Mouse (Mus musculus) B cell, adult 2 months (primary cell): ENCODE results near the gene Fam166a.

Experiments used
- DNase-seq, 2 experiments: peaks; one replicate each; pipeline ENCODE4 v3.0.0; 2022

The Fam166a gene

GRCm38 (mm10) chr2:25223681-25224491, 5.3 kb downstream of the Fam166a start:
- DNase-seq: peak in 1 of 2 experiments; percentile 79

GRCm38 (mm10) chr2:25224492-25224765, 5.9 kb downstream of the Fam166a start, which contains the start of gene Tubb4b:
TSS of gene Tubb4b (minus strand) at chr2:25224702.
- no peak for DNase-seq

GRCm38 (mm10) chr2:25224766-25225752, 6.5 kb downstream of the Fam166a start:
- DNase-seq: peak; percentile 94 to 97

- DNase-seq: no peak
Observed at GRCm38 (mm10) chr2:25225811-25226379, 7.3 kb downstream of the Fam166a start.

GRCm38 (mm10) chr2:25226864-25227263, 8.3 kb downstream of the Fam166a start:
- no peak for DNase-seq

GRCm38 (mm10) chr2:25227406-25227805, 8.9 kb downstream of the Fam166a start:
- DNase-seq: no peak

- peak; percentile 91 for DNase-seq
Observed at GRCm38 (mm10) chr2:25228431-25228889, 9.9 kb downstream of the Fam166a start.

- no peak for DNase-seq
Observed at GRCm38 (mm10) chr2:25228995-25229530, 10.5 kb downstream of the Fam166a start.

GRCm38 (mm10) chr2:25229582-25229981, 11.0 kb downstream of the Fam166a start:
- no peak for DNase-seq

GRCm38 (mm10) chr2:25230581-25230980, 12.0 kb downstream of the Fam166a start:
- no peak for DNase-seq

GRCm38 (mm10) chr2:25231038-25231437, 12.5 kb downstream of the Fam166a start:
- DNase-seq: no peak

GRCm38 (mm10) chr2:25233421-25233820, 14.9 kb downstream of the Fam166a start:
- DNase-seq: peak; percentile 20 to 22

- no peak for DNase-seq
Observed at GRCm38 (mm10) chr2:25234050-25234449, 15.5 kb downstream of the Fam166a start, which contains the start of gene Slc34a3. TSS of gene Slc34a3 (minus strand) at chr2:25234364.

- no peak for DNase-seq
Observed at GRCm38 (mm10) chr2:25234551-25235220, 16.1 kb downstream of the Fam166a start.

- no peak for DNase-seq
Observed at GRCm38 (mm10) chr2:25236614-25237013, 18.1 kb downstream of the Fam166a start, which contains the start of gene Rnf224. TSS of gene Rnf224 (minus strand) at chr2:25236787.

GRCm38 (mm10) chr2:25237522-25237921, 19.0 kb downstream of the Fam166a start:
- no peak for DNase-seq

GRCm38 (mm10) chr2:25238106-25238505, 19.6 kb downstream of the Fam166a start:
- no peak for DNase-seq

- DNase-seq: no peak
Observed at GRCm38 (mm10) chr2:25239766-25240165, 21.2 kb downstream of the Fam166a start.

GRCm38 (mm10) chr2:25240310-25240709, 21.8 kb downstream of the Fam166a start:
- DNase-seq: no peak

GRCm38 (mm10) chr2:25240723-25241437, 22.3 kb downstream of the Fam166a start:
- peak; percentile 55 to 61 for DNase-seq

- no peak for DNase-seq
Observed at GRCm38 (mm10) chr2:25241438-25241775, 22.9 kb downstream of the Fam166a start.

- DNase-seq: peak; percentile 28 to 34
Observed at GRCm38 (mm10) chr2:25242101-25242506, 23.6 kb downstream of the Fam166a start, which contains the start of the genes Rnf208 and Cysrt1. TSS of gene Rnf208 (plus strand) at chr2:25242255. TSS of gene Cysrt1 (minus strand) at chr2:25242452.
